Mouse (Mus musculus) erythroblast, embryonic 14.5 days (primary cell): ENCODE results near the gene Stk4.

Experiments
- GATA1 ChIP-seq: IDR thresholded peaks from 2 replicates; pipeline ENCODE4 v1.6.1; 2012; ENCODE audit warnings: low read length, inconsistent platforms, mixed read lengths
- TAL1 ChIP-seq: IDR thresholded peaks from 3 replicates; pipeline ENCODE4 v1.6.1; 2012; ENCODE audit warnings: low read length, inconsistent platforms, mixed read lengths

GRCm38 (mm10) chr2:164168571-164168946 is 98.4 kb downstream of the Stk4 start:
- TF ChIP-seq GATA1, result no peak
- TF ChIP-seq TAL1, result no peak
